Mouse (Mus musculus) megakaryocyte, embryonic 14.5 days (primary cell): ENCODE results near the gene BC048562.

ENCODE experiments used
- FLI1 ChIP-seq: IDR thresholded peaks from 2 replicates; pipeline ENCODE4 v1.6.1; 2012; ENCODE audit warnings: low read length, inconsistent platforms, mixed read lengths
- GATA1 ChIP-seq: IDR thresholded peaks from 3 replicates; pipeline ENCODE4 v1.6.1; 2012; ENCODE audit warnings: mixed read lengths, low read length, inconsistent platforms, borderline replicate concordance

GRCm38 (mm10) chr9:108450292-108451169 lies 14.2 kb downstream of the BC048562 start:
- TF ChIP-seq GATA1 (no peak), FLI1 (no peak)
